In genomic region chr19:17199059-17199458, GRCm38 (mm10) we compare ENCODE assay signal across 19 mouse cellular contexts.
A peak's percentile ranks its signal among the peaks of the same experiment; 100 is the strongest.
DNase-seq lines count a peak whose midpoint lies in the region; ATAC-seq and TF ChIP-seq lines count a peak whose summit lies in the region.
"Had no signal": no experiment of that assay in that cellular context is flagged by ENCODE, and none has a peak within 500 bp of the region (broad histone marks: within the 10 kb centered on the region; RNA-seq: fewer than 3 reads in every experiment).

No protein-coding gene starts in this region.

- H3K36me3 ChIP-seq in embryonic facial prominence, embryonic 11.5 days (replicated peaks; ENCODE audit: control insufficient read depth, insufficient read depth, low read depth, low read length): no peaks in the 10 kb centered on the region
- H3K36me3 ChIP-seq in forebrain, embryonic 15.5 days: no peaks in the 10 kb centered on the region
- H3K36me3 ChIP-seq: embryonic facial prominence, embryonic 12.5 days; forebrain, embryonic 10.5 days; kidney, embryonic 15.5 days; neural tube, embryonic 15.5 days had no signal

- H3K27me3 ChIP-seq in embryonic facial prominence, embryonic 11.5 days (ENCODE audit: control insufficient read depth, insufficient read depth, low read length): no peaks in the 10 kb centered on the region
- no peaks in the 10 kb centered on the region for H3K27me3 ChIP-seq in forebrain, embryonic 15.5 days
- H3K27me3 ChIP-seq: embryonic facial prominence, embryonic 12.5 days; kidney, embryonic 15.5 days; neural tube, embryonic 15.5 days had no signal

- no peak overlapping the region for H3K9ac ChIP-seq in embryonic facial prominence, embryonic 11.5 days (replicated peaks; ENCODE audit: low read length)
- no peak overlapping the region for H3K9ac ChIP-seq in forebrain, embryonic 15.5 days (replicated peaks)
- H3K9ac ChIP-seq: embryonic facial prominence, embryonic 12.5 days; kidney, embryonic 15.5 days; neural tube, embryonic 15.5 days had no signal

- WGBS in embryonic facial prominence, embryonic 11.5 days: 22% methylated on average over 8 of the region's 8 CpGs
- WGBS in forebrain, embryonic 15.5 days: 57% methylated on average over 8 of the region's 8 CpGs

- H3K4me3 ChIP-seq in embryonic facial prominence, embryonic 11.5 days (ENCODE audit: low read depth, low read length): no peak overlapping the region
- H3K4me3 ChIP-seq in gastrocnemius, adult 2 months: no peak overlapping the region
- no peak overlapping the region for H3K4me3 ChIP-seq in forebrain, embryonic 15.5 days
- H3K4me3 ChIP-seq: embryonic facial prominence, embryonic 12.5 days; forebrain, embryonic 10.5 days; heart, adult 2 months; kidney, embryonic 15.5 days; neural tube, embryonic 15.5 days had no signal

- TF ChIP-seq CTCF in gastrocnemius, adult 2 months (IDR thresholded peaks at IDR 0.05): no peak

- H3K27ac ChIP-seq in embryonic facial prominence, embryonic 11.5 days (replicated peaks; ENCODE audit: low read depth, low read length): no peak overlapping the region
- no peak overlapping the region for H3K27ac ChIP-seq in gastrocnemius, adult 2 months
- H3K27ac ChIP-seq in forebrain, embryonic 15.5 days (replicated peaks): no peak overlapping the region
- H3K27ac ChIP-seq: embryonic facial prominence, embryonic 12.5 days; forebrain, embryonic 10.5 days; heart, adult 2 months; kidney, embryonic 15.5 days; neural tube, embryonic 15.5 days had no signal

- no peak overlapping the region for H3K4me2 ChIP-seq in embryonic facial prominence, embryonic 11.5 days (ENCODE audit: low read depth, low read length)
- no peak overlapping the region for H3K4me2 ChIP-seq in forebrain, embryonic 15.5 days (replicated peaks)
- H3K4me2 ChIP-seq: embryonic facial prominence, embryonic 12.5 days; kidney, embryonic 15.5 days; liver, embryonic 11.5 days; neural tube, embryonic 15.5 days had no signal

- intact Hi-C loops in heart, postnatal 14 days (cut with DNase I): no loop called here
- intact Hi-C loops in heart, postnatal 10 days (cut with DNase I): no loop called here
- intact Hi-C loops in gastrocnemius, adult 2 months (cut with DNase I): no loop called here

- no peak for ATAC-seq in embryonic facial prominence, embryonic 11.5 days (replicated peaks; ENCODE audit: insufficient number of reproducible peaks, low FRiP score, low TSS enrichment, low read depth)
- no peak for ATAC-seq in forebrain, embryonic 15.5 days (replicated peaks)
- ATAC-seq: inflammation-experienced regulatory T-cells, adult 6 months had no signal

- peak; percentile 18 to 33 for DNase-seq in heart, adult 9 months (ENCODE audit: low spot score in 2 of 2)
- DNase-seq in heart, postnatal 14 days: no peak
- peak; percentile 41 for DNase-seq in embryo, embryonic 10 days (ENCODE audit: low spot score)
- peak; percentile 3 for DNase-seq in embryonic facial prominence, embryonic 11.5 days (ENCODE audit: low spot score)
- DNase-seq in heart, postnatal 10 days: peak; percentile 36 to 38
- no peak for DNase-seq in gastrocnemius, adult 2 months
- DNase-seq in spleen, adult 12 weeks (ENCODE audit: low spot score): no peak
- DNase-seq: cerebellum, adult 9-10 months; lung, postnatal 10 days; right cerebral cortex, postnatal 25 days; thymus, postnatal 36 days had no signal

- no peaks in the 10 kb centered on the region for H3K9me3 ChIP-seq in embryonic facial prominence, embryonic 11.5 days (replicated peaks; ENCODE audit: control insufficient read depth, low read length)
- no peaks in the 10 kb centered on the region for H3K9me3 ChIP-seq in forebrain, embryonic 15.5 days
- H3K9me3 ChIP-seq: embryonic facial prominence, embryonic 12.5 days; forebrain, embryonic 10.5 days; kidney, embryonic 15.5 days; neural tube, embryonic 15.5 days had no signal

- H3K4me1 ChIP-seq in embryonic facial prominence, embryonic 11.5 days (ENCODE audit: control insufficient read depth, insufficient read depth, low read length): no peaks in the 10 kb centered on the region
- no peaks in the 10 kb centered on the region for H3K4me1 ChIP-seq in forebrain, embryonic 15.5 days
- H3K4me1 ChIP-seq: forebrain, embryonic 10.5 days; kidney, embryonic 15.5 days; neural tube, embryonic 15.5 days had no signal

Comparison
In these comparisons a context has a peak if more than half of its experiments do, and no peak if none do; other contexts are left out.
1. DNase-seq: peak in heart, adult 9 months (2 of 2), embryo, embryonic 10 days (single experiment), embryonic facial prominence, embryonic 11.5 days (single experiment) and heart, postnatal 10 days (2 of 2); none in heart, postnatal 14 days (0 of 2), gastrocnemius, adult 2 months (single experiment) and spleen, adult 12 weeks (single experiment).